Mouse (Mus musculus) thymus, postnatal 0 days (tissue): ENCODE measurements around the gene Baiap2. TPM values are rescaled to one million over a fixed set of nuclear protein-coding genes. Genes with fewer than 3 reads are reported as not detected.

Experiments
- DNase-seq: peaks from one replicate; pipeline ENCODE4 v3.0.0-alpha.2; 2015; ENCODE audit warnings: low spot score
- microRNA counts: library from miRNA; unstranded; fragments of <30 nt; microRNA quantifications from one replicate; lab custom pipeline; 2015
- microRNA-seq: library from miRNA; unstranded; fragments of <30 nt; microRNA quantifications from one replicate; pipeline ENCODE4, GENCODE M21; 2016; ENCODE audit warnings: borderline number of aligned reads
- polyA plus RNA-seq: library from polyadenylated mRNA; unstranded; fragments of >200 nt; fragmentation: Nextera tagmentation; extraction: Ambion mirVana; gene quantifications from 2 replicates; pipeline ENCODE4 v1.2.1, GENCODE M21; 2015

Gene Baiap2
- polyA plus RNA-seq, 1 experiment from 2014 or later, result 26.3 TPM

- DNase-seq, result no peak
Measured at GRCm38 (mm10) chr11:120039581-120039980, 97.0 kb downstream of the Baiap2 start.

DNA sequence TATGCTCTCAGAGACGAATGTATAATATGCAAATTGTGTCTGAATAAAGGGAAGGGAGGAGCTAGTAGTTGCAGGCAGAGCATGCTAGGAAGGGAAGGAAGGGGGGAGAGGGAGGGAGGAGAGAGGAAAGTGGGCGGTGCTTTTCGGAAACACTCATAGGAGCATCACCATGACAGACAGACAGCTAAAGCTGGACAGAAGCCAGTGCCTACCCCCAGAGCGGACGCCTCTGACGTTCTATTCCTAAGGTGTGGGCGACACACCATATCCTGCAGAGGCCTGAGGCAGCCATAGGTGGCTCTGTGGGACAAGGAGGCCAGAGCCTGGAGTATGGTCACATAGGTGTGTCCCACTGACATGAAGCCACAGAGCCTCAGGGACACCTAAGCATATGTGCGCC, 97.9 kb downstream of the Baiap2 start:
- no peak for DNase-seq

DNA sequence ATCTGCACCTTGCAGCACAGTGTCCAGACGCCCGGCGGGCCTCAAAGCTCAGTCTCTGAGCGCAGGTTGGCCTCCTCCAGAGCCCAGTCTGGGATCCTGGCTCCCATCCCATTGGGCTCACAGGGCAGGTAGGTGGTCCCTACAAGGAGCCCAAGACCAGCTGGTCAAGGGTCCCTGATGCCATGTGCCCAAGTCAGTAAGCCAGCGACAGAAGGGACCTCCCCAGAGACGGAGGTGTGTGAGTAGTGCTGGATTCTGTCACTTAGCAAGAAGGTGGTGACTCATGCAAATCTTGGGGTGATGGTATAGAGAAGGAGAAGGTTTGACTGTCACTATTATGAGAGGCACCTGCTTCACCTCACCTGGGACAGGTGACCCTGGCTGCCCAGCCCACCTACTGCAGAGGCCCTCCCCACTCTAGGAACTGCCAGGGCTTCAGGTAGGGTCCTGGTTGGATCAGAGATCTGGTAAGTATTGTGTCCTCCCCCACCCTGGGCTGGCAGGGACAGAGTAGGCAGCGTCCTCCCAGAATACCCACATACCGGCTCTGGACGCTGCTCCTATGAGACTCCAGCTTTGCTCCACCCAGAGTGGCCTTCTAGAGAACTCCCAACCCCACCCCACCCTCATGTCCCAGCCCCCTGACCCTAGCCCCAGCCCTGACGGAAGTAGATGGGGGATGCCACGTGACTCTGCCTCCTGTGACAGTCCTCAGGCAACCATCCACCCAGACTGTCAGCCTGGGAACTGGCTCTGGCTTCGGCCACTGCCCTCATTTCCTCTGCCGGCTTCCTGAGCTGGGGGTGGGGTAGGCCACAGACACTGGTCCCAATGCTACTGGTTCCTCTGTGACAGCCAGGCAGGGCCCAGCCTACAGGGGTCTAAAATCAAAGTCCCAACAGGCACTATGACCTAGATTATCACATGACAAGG, 98.9 kb downstream of the Baiap2 start:
- DNase-seq, result no peak

DNA sequence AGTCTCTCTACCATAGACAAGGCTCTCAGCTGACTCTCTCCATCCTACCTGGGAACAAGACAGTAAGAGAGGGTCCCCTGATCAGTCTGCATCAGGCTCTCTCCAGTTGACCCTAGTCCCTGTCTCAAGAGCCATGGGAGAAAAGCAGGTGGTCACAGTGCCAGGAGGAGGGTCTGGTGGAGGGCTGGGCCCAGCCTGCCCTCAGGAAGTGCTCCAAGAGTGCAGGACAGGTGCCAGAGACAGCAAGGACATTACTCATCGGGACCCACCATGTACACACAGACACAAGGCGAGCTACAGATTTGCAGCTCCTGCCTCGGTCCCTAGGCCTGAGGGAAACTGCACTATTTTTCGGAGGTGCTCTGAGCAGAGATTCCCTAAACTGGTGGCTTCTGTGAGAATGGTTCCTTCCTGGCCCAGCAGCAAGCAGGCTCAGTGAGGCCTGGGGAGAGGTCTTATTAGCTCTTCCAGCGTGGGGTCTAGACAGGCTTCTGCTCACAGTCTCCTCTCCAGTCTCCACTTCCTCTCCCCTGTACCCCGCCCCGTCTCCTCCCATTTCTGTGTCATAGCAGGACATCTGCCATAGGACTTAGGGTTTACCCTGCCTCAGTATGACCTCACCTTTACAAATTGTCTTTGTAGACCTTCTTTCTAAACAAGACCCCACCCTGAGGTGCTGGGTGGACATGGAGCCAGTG, 99.7 kb downstream of the Baiap2 start:
- DNase-seq, result no peak

DNA sequence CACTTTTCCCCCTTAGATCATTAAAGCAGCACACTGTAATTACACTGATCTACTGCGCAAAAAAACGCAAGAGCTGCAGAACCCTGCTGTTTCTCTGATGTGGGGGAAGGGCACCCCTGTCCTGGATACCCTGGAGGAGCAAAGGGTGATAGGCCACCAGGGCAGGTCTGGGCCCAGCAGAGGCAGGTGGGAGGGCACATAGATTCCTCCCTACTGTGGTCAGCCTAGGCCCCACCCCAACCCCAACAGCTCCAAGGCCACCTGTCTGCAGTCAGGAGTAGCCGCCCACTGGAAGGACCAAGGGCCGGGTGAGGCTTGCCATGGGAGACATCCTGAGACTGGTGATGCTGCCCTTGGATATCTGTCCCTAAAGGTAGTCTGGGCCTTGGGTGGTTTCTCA, 102.8 kb downstream of the Baiap2 start:
- no peak for DNase-seq

GRCm38 (mm10) chr11:120045839-120046552, 103.4 kb downstream of the Baiap2 start:
- DNase-seq, result no peak

- DNase-seq, result no peak
Measured at GRCm38 (mm10) chr11:120046553-120047191, 104.1 kb downstream of the Baiap2 start, which contains the start of gene Aatk. Gene Aatk, minus strand, starts transcription at chr11:120047167.

GRCm38 (mm10) chr11:120047531-120048251, 105.1 kb downstream of the Baiap2 start:
- no peak for DNase-seq

DNA sequence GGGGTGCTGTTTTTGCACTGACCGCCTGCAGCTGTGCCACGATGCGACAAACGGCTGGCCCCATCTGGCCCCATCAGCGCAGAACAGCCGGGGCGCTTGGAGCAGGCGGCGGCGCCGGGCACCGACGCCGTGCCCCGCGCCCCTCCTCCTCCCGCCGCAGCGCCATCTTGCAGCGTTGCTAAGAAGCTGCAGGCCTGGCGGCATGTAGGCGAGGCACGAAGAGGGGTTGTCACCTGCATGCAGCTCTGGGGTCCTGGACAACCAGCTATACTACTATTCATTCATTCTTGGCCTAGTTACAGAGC, 105.6 kb downstream of the Baiap2 start:
- DNase-seq, result peak; percentile 50

- no peak for DNase-seq
Measured at GRCm38 (mm10) chr11:120049067-120049466, 106.5 kb downstream of the Baiap2 start.

GRCm38 (mm10) chr11:120051124-120051811, 108.7 kb downstream of the Baiap2 start:
- DNase-seq, result peak; percentile 33

DNA sequence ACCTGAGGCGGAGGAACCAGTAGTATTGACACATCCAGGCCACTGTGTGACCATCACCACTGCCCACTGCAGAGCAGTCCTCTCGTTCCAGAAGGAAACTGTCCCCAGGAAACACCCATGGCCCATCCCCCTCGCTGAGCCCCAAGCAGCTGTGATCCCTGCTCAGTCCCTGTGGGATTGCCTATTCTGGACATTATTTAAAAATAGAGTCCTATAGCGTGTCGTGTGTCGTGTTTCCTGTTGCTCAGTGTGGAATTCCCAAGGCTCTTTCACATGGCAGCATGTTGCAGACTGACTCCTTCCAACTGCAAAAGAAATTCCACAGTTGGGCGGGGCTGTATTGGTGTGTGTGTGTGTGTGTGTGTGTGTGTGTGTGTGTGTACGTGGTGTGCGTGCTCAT, 109.7 kb downstream of the Baiap2 start:
- DNase-seq, result no peak

DNA sequence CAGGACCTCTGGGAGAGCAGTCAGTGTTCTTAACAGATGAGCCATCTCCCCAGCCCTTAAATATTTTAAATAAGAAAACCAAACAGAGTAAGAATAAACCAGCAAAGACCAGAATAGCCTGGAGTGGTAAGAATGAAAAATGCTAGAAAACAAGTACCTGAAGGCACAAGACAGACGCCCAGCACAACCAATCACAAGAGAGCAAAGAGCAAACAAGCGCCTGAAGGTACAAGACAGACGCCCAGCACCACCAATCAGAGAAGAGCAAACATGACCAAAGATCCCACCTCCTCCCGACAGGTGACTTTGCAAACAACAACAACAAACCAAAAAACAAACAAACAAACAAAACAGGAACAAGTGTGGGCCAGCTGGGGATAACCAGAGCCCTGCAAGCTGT, 111.3 kb downstream of the Baiap2 start:
- no peak for DNase-seq

DNA sequence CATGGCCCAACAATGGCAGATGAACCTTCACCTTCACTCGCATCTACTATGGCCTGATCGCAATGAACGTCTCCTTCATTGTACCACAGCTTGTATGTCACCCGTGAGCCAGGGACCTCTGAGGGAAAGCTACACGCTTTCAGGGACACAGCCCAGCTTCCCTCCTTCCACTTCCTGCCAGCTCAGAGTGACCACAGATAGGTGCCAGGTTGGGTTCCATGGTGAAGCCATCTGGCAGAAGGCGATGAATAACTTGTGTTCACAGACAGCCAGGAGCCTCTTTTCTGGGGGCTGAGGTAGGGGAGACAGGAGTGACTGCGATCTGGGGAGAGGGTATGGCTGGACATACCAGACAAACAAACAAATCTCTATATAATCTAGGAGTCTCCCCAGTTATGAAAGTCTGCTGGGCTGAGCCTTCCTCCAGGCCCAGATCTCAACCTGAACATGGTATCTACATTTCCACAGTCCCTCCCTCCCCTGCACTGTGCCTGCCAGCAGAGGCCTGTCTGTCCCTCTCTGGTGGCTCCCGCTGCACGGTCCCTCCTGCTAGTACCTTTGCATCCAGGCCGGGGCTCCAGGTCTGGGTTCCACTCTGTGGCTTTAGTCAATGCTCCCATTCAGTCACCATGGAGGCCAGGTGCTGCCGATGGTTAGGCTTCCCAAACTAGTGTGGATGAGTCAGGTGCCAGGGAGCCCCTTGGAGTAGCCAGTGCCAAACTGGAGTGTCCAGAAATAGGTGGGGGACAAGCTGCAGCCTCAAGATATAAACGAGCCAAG, 113.6 kb downstream of the Baiap2 start:
- no peak for DNase-seq

MicroRNAs within 50 kb of the gene (microRNA counts, 519-probe panel; counts per million panel counts)
- microRNA mmu-miR-338-3p (lab: Ali Mortazavi, UCI) (473 counts per million, percentile 71 among the panel's probes with 10 or more counts), microRNA mmu-miR-338-5p (lab: Ali Mortazavi, UCI) (473 counts per million, percentile 71 among the panel's probes with 10 or more counts)

Small RNAs within 50 kb of the gene (microRNA-seq; reads per million reads assigned to microRNA genes)
- not detected for gene Mir3065
- gene Mir338, result not detected

Other genes starting within 250 kb of the Baiap2 start
- 81.4 and 86.0 TPM in 2 replicates for gene Chmp6, start 29.3 kb upstream of the Baiap2 start, polyA plus RNA-seq
- gene Aatk, start 104.4 kb downstream of the Baiap2 start, polyA plus RNA-seq, result 0.21 and 0.31 TPM in 2 replicates
- gene Cep131, start 144.1 kb downstream of the Baiap2 start, polyA plus RNA-seq, result 9.5 and 11.2 TPM in 2 replicates
- gene Tepsin, start 156.0 kb downstream of the Baiap2 start, polyA plus RNA-seq, result 12.3 and 13.2 TPM in 2 replicates
- 112 and 121 TPM in 2 replicates for gene Ndufaf8, start 156.2 kb downstream of the Baiap2 start, polyA plus RNA-seq
- gene Slc38a10, start 208.6 kb downstream of the Baiap2 start, polyA plus RNA-seq, result 58.9 and 60.9 TPM in 2 replicates